Mouse (Mus musculus): ENCODE results near the gene Fam151a.
"Not testable (repeated sequence)": the region's sequence is repeated elsewhere in the genome, so short reads cannot be mapped to it uniquely, and the experiment has no call there.

Gene Fam151a

DNA sequence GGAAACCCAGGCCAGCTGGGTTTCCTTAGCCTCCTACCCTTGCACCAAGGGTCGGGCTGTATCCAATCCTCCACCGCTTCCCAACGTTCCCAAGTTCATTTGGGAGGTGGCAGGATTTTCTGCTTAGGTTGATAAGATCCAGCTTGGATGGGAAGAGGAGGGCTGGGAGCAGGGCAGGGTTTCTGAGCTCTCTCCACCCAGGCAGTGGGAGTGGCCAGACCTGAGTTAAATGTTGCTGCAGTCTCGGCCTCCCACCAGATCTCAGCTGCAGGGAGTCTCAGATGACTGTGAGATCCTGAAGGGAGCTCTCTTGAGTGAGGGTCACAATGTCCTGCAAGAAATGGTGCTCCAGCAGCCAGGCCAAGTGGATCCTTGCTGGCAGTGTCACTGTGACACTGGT is at the start of gene Fam151a:
Gene Fam151a, plus strand, starts transcription at position 254 of the 400 bp plus-strand sequence.
- no peak for DNase-seq (ENCODE audit: low spot score in 2 of 2)

- DNase-seq (ENCODE audit: low spot score in 2 of 2) = no peak
Measured at GRCm38 (mm10) chr4:106688636-106689296, 44.9 kb upstream of the Fam151a start.

DNA sequence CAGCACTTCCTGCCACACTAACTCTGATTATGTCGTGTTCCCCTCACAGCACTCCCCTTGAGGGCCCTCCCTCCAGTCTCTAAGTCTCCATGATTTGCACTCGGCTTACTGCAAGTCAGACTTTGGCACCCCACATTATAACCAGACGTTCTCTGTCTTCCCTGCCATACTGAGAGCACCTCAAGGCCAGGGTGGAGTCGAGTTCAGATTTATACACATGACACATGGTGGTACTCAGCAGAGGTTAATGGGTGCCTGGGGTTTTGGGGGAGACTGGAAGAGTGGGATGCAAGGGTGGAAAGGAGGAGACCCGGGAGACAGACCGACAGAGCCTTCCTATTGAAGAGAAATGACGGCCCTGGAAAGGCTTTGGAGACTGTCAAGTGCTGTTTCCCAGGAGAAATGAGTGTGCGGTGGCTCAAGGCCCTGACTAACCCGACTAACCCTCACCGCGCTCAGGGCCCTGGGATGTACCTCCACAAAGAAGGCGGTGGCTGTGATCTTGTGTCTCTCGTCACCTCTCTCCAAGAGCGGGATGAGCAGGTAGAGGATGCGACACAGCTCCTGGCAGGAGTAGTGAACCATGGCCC is 39.8 kb upstream of the Fam151a start:
- DNase-seq (ENCODE audit: low spot score in 2 of 2) = no peak

GRCm38 (mm10) chr4:106699989-106700388 is 33.7 kb upstream of the Fam151a start:
- DNase-seq (ENCODE audit: low spot score in 2 of 2) = peak in 1 of 2 experiments; percentile 30

DNA sequence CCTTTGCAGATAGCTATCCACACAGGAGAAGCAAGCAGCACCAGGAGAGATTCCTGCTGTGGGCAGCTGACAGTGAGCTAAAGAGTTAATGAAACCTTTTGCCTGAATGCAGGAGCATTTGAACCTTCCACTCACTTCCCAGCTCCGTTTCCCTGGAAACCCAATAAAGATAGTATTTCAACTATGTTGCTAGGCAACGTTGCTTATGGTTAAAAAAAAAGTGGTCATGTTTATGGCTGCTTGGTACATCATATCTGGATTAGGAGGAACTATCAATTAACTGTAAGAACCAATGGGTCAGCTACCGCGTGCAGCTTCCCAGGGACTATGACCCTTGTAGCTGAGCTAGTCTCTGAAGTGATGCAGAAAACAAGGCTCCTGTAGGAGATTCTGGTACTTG is 32.9 kb upstream of the Fam151a start:
- no peak for DNase-seq (ENCODE audit: low spot score in 2 of 2)

DNA sequence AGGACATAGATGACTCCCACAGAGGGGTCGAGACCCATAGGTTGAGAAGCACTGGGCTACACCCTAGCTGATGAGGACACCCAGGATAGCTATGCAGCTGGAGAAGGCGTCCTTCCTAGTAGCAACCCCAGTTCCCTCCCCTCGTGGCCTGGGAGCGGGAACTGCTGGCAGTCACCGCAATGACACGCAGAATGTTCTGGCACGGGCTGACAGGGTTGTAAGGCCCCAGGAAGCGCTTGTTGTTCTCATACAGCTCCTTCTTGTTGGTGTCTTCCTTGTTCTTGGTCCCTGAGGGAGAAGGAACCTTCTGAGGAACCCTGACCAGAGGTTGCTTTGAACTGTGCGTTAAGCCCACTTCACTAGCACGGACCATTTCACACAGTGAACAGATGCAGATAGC is 29.7 kb upstream of the Fam151a start:
- DNase-seq (ENCODE audit: low spot score in 2 of 2) = no peak

- DNase-seq (ENCODE audit: low spot score in 2 of 2) = peak; percentile 49 to 62
Measured at GRCm38 (mm10) chr4:106704416-106704815, 29.3 kb upstream of the Fam151a start.

GRCm38 (mm10) chr4:106705096-106705665 is 28.5 kb upstream of the Fam151a start:
- no peak for DNase-seq (ENCODE audit: low spot score in 2 of 2)

- no peak for DNase-seq (ENCODE audit: low spot score in 2 of 2)
Measured at GRCm38 (mm10) chr4:106707957-106708356, 25.7 kb upstream of the Fam151a start.

- DNase-seq (ENCODE audit: low spot score in 2 of 2) = peak in 1 of 2 experiments; percentile 77
Measured at GRCm38 (mm10) chr4:106708408-106708807, 25.3 kb upstream of the Fam151a start.

GRCm38 (mm10) chr4:106713622-106714021 is 20.1 kb upstream of the Fam151a start:
- no peak for DNase-seq (ENCODE audit: low spot score in 2 of 2)

- no peak for DNase-seq (ENCODE audit: low spot score in 2 of 2)
Measured at GRCm38 (mm10) chr4:106720631-106721030, 13.1 kb upstream of the Fam151a start.

DNA sequence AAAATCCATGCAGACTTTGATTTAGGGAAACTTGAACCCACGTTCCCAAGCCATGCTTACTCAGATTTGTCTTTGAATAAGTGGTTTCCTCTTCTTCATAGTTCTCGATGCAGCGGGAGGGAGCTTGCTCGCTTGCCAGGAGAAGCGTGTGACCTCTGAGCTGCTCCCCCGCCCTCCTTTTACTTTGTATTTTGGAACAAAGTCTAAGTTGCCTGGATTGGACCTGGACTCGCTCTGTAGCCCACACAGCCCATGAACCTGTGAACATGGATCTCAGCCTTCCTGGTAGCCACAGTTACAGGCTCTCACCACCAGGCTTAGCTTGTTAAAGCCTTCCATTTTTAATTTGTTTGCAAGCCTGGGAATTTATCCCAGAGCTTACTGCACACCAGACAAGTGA is 2.9 kb upstream of the Fam151a start, which contains the start of gene Mroh7:
Gene Mroh7, minus strand, starts transcription at position 112 of the 400 bp plus-strand sequence.
- DNase-seq (ENCODE audit: low spot score in 2 of 2) = no peak

DNA sequence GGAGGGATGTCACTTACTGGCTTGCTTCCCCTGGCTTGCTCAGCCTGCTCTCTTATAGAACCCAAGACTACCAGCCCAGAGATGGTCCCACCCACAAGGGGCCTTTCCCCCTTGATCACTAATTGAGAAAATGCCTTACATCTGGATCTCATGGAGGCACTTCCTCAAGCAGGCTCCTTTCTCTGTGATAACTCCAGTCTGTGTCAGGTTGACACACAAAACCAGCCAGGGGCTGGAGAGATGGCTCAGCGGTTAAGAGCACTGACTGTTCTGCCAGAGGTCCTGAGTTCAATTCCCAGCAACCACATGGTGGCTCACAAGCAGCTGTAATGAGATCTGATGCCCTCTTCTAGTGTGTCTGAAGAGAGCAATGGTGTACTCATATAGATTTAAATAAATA is 3.2 kb downstream of the Fam151a start:
- not testable (repeated sequence) for DNase-seq (ENCODE audit: low spot score in 2 of 2)

GRCm38 (mm10) chr4:106737904-106738303 is 4.2 kb downstream of the Fam151a start:
- no peak for DNase-seq (ENCODE audit: low spot score in 2 of 2)

- DNase-seq (ENCODE audit: low spot score in 2 of 2) = no peak
Measured at GRCm38 (mm10) chr4:106745862-106746261, 12.2 kb downstream of the Fam151a start.

DNA sequence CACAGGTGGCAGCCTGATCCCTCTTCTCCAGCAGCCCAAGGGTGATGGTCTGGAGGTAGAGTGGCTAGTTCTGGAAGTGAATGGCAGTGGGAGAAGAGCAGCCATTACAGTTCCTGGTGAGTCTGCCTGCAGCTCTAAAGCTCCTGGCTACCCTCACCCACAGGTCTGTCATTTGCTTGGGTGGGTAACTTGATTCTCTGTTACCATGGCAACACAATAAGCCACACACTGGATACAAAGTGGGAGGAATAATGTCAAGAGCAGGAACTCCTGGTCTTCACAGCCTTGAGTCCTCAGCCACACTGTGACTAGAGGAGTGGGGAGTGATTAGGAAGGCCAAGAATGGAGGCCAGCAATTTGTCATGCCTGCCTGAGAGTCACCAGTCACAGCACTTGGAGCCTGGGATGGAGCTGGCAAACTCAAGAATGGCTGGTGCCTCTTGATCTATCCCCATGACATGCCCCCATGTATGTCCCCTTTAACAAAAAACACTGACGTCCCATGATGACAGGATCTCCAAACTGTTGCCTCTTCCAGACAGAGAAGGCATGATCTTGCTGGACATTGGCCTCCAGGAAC is 13.4 kb downstream of the Fam151a start:
- DNase-seq (ENCODE audit: low spot score in 2 of 2) = no peak

GRCm38 (mm10) chr4:106749699-106750098 is 16.0 kb downstream of the Fam151a start:
- peak; percentile 70 to 74 for DNase-seq (ENCODE audit: low spot score in 2 of 2)

GRCm38 (mm10) chr4:106751726-106752125 is 18.0 kb downstream of the Fam151a start:
- no peak for DNase-seq (ENCODE audit: low spot score in 2 of 2)

DNA sequence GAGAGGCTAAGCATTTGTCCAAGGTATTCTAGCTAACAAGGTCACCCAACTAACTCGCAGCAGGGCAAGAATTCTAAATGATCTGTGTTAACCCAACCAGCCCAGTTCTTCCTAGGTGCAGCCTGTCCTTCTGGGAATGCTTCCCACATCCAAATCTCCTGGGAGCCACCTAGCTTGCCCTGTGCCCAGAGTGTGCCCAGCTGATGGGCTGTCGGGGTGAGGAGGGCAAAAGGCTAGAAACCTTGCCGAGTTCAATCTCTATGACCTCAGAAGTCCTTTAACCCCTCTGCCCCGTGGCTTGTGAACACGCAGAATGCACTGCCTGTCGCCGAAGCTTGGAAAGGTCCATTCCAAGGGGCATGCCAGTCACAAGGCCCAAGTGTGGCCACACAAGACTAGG is 30.5 kb downstream of the Fam151a start:
- DNase-seq (ENCODE audit: low spot score in 2 of 2) = no peak

DNA sequence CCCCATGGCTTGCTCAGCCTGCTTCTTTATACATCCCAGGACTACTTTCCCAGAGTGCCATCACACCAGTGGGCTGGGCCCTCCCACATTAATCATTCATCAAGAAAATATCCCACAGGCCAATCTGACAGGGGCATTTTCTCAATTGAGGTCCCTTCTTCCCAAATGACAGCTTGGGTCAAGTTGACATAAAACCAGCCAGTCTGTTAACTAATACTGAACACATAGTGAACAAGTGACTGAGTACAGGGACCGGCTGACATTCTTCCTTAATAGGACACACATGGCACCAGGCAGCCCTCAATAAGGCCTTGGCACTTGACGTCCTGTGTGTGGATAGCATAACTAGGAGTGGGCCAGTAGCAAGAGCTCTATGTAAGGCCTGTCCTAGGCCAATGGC is 35.6 kb downstream of the Fam151a start:
- no peak for DNase-seq (ENCODE audit: low spot score in 2 of 2)

GRCm38 (mm10) chr4:106772558-106772957 is 38.9 kb downstream of the Fam151a start:
- no peak for DNase-seq (ENCODE audit: low spot score in 2 of 2)

- not testable (repeated sequence) for DNase-seq (ENCODE audit: low spot score in 2 of 2)
Measured at GRCm38 (mm10) chr4:106775767-106776166, 42.1 kb downstream of the Fam151a start.
